Mouse (Mus musculus) regulatory T cell (primary cell): ENCODE measurements around the gene Pfn1.

Source experiments
- in situ Hi-C: fragments of 300-600 bp; cut with MboI, MseI; formaldehyde crosslinking; loops from one replicate; pipeline ENCODE4 v1.15.1; 2025; ENCODE audit warnings: high pct_unique_total_duplicates

The Pfn1 gene

GRCm38 (mm10) chr11:70606717-70607116 is 47.7 kb downstream of the Pfn1 start:
- in situ Hi-C loops, result loop anchor here (10.0 kb wide), 1 partner anchor 172 kb away; the partner anchor contains the start of gene Arrb2

DNA sequence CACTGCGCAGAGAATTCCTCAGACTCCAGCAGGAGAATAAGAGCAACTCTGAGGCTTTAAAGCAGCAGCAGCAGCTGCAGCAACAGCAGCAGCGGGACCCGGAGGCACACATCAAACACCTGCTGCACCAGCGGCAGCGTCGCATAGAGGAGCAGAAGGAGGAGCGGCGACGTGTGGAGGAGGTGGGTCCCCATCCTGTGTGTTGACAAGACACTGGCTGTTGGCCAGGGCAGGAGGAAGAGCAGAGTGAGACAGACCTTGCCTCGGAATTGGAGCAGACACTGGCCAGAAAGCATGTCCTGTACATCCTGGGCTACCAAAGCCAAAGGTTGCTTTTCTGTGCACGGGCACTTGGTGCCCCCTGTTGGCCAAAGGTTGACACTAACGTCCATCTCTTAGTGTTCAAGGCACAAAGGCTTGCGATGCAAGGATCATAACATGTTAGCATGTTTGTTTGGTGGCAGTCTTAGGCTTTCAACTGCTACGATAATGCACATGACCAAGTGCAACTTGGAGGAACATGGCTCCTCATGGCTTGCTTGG is 49.3 kb downstream of the Pfn1 start:
- in situ Hi-C loops, result loop anchor here (10.0 kb wide), 1 partner anchor 170 kb away; the partner anchor contains the start of gene Arrb2
